Mouse (Mus musculus) stomach, postnatal 0 days (tissue): ENCODE measurements around the gene Ush1c. TPM values are rescaled to one million over a fixed set of nuclear protein-coding genes. Genes with fewer than 3 reads are reported as not detected.

Source experiments
- ATAC-seq: fragments of 200-750 bp; cut with Nextera tagmentation; 2 replicates; pipeline ENCODE4 v1.8.0; 2017; ENCODE audit not compliant: low FRiP score, low TSS enrichment
- DNase-seq: peaks from one replicate; pipeline ENCODE4 v3.0.0-alpha.2; 2016; ENCODE audit warnings: low spot score
- H3K27ac ChIP-seq: fragments of 300-500 bp; sonication (generic); replicated peaks from 2 replicates; pipeline ENCODE4 v1.5.1; 2014; ENCODE audit warnings: mild to moderate bottlenecking, control low read depth
- H3K27me3 ChIP-seq: fragments of 300-500 bp; sonication (generic); 2 replicates; pipeline ENCODE4 v1.6.1; 2014; ENCODE audit warnings: low read length; ENCODE audit not compliant: control insufficient read depth, insufficient read depth
- H3K36me3 ChIP-seq: fragments of 300-500 bp; sonication (generic); 2 replicates; pipeline ENCODE4 v1.6.1; 2014; ENCODE audit warnings: low read length, mixed read lengths; ENCODE audit not compliant: control insufficient read depth, insufficient read depth
- H3K4me1 ChIP-seq: fragments of 300-500 bp; sonication (generic); replicated peaks from 2 replicates; pipeline ENCODE4 v1.6.1; 2014; ENCODE audit warnings: antibody characterized with exemption; ENCODE audit not compliant: control insufficient read depth, insufficient read depth
- H3K4me2 ChIP-seq: fragments of 300-500 bp; sonication (generic); replicated peaks from 2 replicates; pipeline ENCODE4 v1.6.1; 2014; ENCODE audit warnings: low read depth, mild to moderate bottlenecking, control low read depth, moderate library complexity
- H3K4me3 ChIP-seq: fragments of 300-500 bp; sonication (generic); 2 replicates; pipeline ENCODE4 v1.5.1; 2014; ENCODE audit warnings: low read depth, low read length, control low read depth
- H3K9ac ChIP-seq: fragments of 300-500 bp; sonication (generic); 2 replicates; pipeline ENCODE4 v1.6.1; 2014; ENCODE audit warnings: mild to moderate bottlenecking, low read length, control low read depth, mixed read lengths
- H3K9me3 ChIP-seq: fragments of 300-500 bp; sonication (generic); 2 replicates; pipeline ENCODE4 v1.6.1; 2016; ENCODE audit warnings: low read length; ENCODE audit not compliant: control insufficient read depth
- CTCF ChIP-seq: IDR thresholded peaks from 2 replicates; pipeline ENCODE4 v1.5.1; 2016; ENCODE audit warnings: antibody characterized with exemption, low read depth, mild to moderate bottlenecking, moderate library complexity
- EP300 ChIP-seq: optimal IDR thresholded peaks from 2 replicates; pipeline ENCODE3; 2016; ENCODE audit warnings: antibody characterized with exemption
- WGBS: fragments of 180-500 bp; shearing (Covaris S2); extraction: QIAGEN DNeasy Blood & Tissue Kit; methylation state at CpG from one replicate; pipeline ENCODE4 v1.1.7; 2014; 5-methylcytosine and 5-hydroxymethylcytosine counted together
- polyA plus RNA-seq: library from polyadenylated mRNA; unstranded; fragments of >200 nt; fragmentation: Nextera tagmentation; extraction: Ambion mirVana; gene quantifications from 2 replicates; pipeline ENCODE4 v1.2.1, GENCODE M21; 2015

Gene Ush1c
- polyA plus RNA-seq, 1 experiment from 2014 or later = 2.1 TPM

DNA sequence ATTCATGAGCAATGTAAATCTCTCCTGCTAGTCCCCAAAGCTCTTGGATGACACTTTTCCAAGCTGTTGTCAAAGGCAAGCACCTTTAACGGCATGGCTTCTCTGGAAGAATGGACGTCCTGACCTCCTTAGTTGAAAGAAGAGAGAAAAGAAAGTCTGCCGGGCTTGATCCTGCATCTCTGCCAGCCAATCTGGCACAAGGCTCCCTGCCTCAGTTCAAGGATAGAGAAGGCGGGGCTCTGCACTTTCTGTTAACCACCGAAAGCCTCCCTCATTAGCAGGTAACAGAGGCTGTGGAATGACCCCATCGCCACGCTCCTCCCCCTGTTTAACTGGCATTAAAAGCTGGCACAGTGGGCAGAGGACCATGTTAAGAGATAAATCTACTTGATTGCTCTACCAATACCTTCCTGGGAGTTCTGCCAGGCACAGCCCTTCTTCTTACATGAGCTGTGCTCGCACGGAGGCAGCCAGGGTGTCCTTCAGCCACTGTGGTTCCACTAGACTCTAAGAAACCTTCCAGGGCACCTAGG, 85.4 kb downstream of the Ush1c start:
- DNase-seq = no peak
- no peak overlapping the region for H3K27ac ChIP-seq
- H3K4me1 ChIP-seq = no peaks in the 10 kb centered on the region
- TF ChIP-seq CTCF (no peak), EP300 (no peak)
- H3K4me3 ChIP-seq = no peak overlapping the region
- no peaks in the 10 kb centered on the region for H3K27me3 ChIP-seq
- WGBS = 64% methylated on average over 9 of the region's 9 CpGs
- no peak overlapping the region for H3K9ac ChIP-seq
- no peak for ATAC-seq
- no peaks in the 10 kb centered on the region for H3K36me3 ChIP-seq
- H3K4me2 ChIP-seq = no peak overlapping the region
- H3K9me3 ChIP-seq = no peaks in the 10 kb centered on the region

DNA sequence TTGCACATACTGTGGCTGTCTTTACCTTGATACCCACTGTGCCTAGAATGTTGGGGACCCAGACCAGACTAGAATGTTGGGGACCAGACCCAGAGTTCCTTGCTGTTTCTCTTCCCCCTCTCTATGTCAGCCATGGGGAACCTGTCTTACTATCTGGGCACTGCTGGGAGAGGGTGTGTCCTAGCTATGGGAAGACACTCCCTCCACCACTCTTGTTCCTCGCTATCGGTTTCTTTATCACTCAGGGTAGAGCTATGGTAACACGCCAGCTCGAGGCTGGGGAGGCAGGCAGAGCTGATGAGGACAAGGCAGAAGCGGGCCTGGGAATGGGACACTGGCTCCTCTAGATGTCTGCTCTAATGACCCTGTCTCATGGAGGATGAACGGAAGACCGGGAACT, 90.9 kb downstream of the Ush1c start:
- DNase-seq = peak; percentile 44
- Histone ChIP-seq H3K9ac (no peak overlapping the region), H3K27me3 (no peaks in the 10 kb centered on the region), H3K4me3 (no peak overlapping the region), H3K4me2 (no peak overlapping the region), H3K4me1 (no peaks in the 10 kb centered on the region), H3K36me3 (no peaks in the 10 kb centered on the region), H3K27ac (no peak overlapping the region), H3K9me3 (no peaks in the 10 kb centered on the region)
- TF ChIP-seq CTCF = no peak
- TF ChIP-seq EP300 = no peak
- WGBS = 63% methylated on average over 7 of the region's 7 CpGs
- ATAC-seq = peak; percentile 68; the same call in 1 of the 2 replicates

DNA sequence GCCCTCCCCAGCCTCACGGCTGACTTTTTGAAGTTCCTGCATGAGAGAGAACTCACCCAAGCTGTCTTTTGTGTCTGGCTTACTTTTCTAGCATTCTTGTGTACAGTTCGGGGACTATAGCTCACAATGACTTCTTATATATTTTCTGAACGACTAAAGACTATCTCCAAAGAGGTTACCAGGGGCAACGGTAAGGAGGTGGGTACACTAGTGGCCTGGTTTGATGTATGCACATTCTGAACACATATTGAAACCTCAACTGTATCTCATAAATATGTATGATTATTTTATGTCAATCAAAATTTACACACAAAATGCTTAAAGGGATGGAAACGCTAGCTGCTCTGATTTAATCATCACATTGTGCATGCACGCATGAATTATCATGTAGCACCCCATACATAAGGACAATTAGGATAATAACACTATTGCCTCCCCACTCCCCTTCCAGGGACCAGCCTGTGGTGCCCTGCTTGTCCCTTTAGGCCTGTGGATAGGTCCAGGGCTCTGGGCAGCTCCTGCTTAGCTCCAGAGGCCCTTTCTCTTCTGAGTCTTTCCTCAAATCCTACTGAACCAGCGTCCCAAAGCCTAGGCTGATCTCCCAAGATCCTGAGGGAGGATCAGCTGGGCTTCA, 91.5 kb downstream of the Ush1c start:
- no peak for ATAC-seq
- WGBS = 81% methylated on average over 7 of the region's 7 CpGs
- no peak for TF ChIP-seq CTCF
- no peak for TF ChIP-seq EP300

More for the DNA sequence above, 91.5 kb downstream of the Ush1c start:
- H3K27ac ChIP-seq = no peak overlapping the region
- no peak overlapping the region for H3K4me2 ChIP-seq
- no peak overlapping the region for H3K9ac ChIP-seq
- no peaks in the 10 kb centered on the region for H3K36me3 ChIP-seq
- H3K9me3 ChIP-seq = no peaks in the 10 kb centered on the region
- H3K27me3 ChIP-seq = no peaks in the 10 kb centered on the region
- no peak for DNase-seq
- no peak overlapping the region for H3K4me3 ChIP-seq
- H3K4me1 ChIP-seq = no peaks in the 10 kb centered on the region

Other genes starting within 250 kb of the Ush1c start
- gene Abcc6, start 208.2 kb downstream of the Ush1c start, polyA plus RNA-seq = 0.44 and 0.87 TPM in 2 replicates
- 19.3 and 20.3 TPM in 2 replicates for gene Nomo1, start 204.8 kb downstream of the Ush1c start, polyA plus RNA-seq
- 0.61 and 0.81 TPM in 2 replicates for gene Kcnj11, start 137.7 kb downstream of the Ush1c start, polyA plus RNA-seq
- 3.6 and 4.0 TPM in 2 replicates for gene Abcc8, start 58.5 kb downstream of the Ush1c start, polyA plus RNA-seq
- 0.01 TPM in 1 of 2 replicates, not detected in the other for gene Otog, start 2.5 kb upstream of the Ush1c start, polyA plus RNA-seq
- gene Myod1, start 138.0 kb upstream of the Ush1c start, polyA plus RNA-seq = 0.50 and 0.79 TPM in 2 replicates
- 0.18 TPM in 2 replicates for gene Kcnc1, start 158.0 kb upstream of the Ush1c start, polyA plus RNA-seq